Mouse (Mus musculus) forebrain, embryonic 12.5 days (tissue): ENCODE measurements at regions not wholly inside any gene's neighbourhood (a gene's known extent, or its start where the extent isn't known, plus 50 kb on each side); places are given as distances from the start of the nearest gene placed in this dataset.

Experiments
- ATAC-seq: fragments of 200-750 bp; cut with Nextera tagmentation; 2 replicates; pipeline ENCODE4 v1.8.0; 2017; ENCODE audit warnings: moderate TSS enrichment; ENCODE audit not compliant: low FRiP score
- H3K27ac ChIP-seq: fragments of 300-500 bp; sonication (generic); 2 replicates; pipeline ENCODE4 v1.5.1; 2016; ENCODE audit warnings: mild to moderate bottlenecking
- H3K27me3 ChIP-seq: fragments of 300-500 bp; sonication (generic); 2 replicates; pipeline ENCODE4 v1.6.1; 2016; ENCODE audit warnings: mild to moderate bottlenecking
- H3K36me3 ChIP-seq: fragments of 300-500 bp; sonication (generic); replicated peaks from 2 replicates; pipeline ENCODE4 v1.6.1; 2016; ENCODE audit warnings: mild to moderate bottlenecking
- H3K4me1 ChIP-seq: fragments of 300-500 bp; sonication (generic); 2 replicates; pipeline ENCODE4 v1.6.1; 2016
- H3K4me2 ChIP-seq: fragments of 300-500 bp; sonication (generic); 2 replicates; pipeline ENCODE4 v1.6.1; 2016; ENCODE audit warnings: mild to moderate bottlenecking, moderate library complexity
- H3K4me3 ChIP-seq: fragments of 300-500 bp; sonication (generic); replicated peaks from 2 replicates; pipeline ENCODE4 v1.5.1; 2016; ENCODE audit warnings: mild to moderate bottlenecking
- H3K9ac ChIP-seq: fragments of 300-500 bp; sonication (generic); 2 replicates; pipeline ENCODE4 v1.6.1; 2016; ENCODE audit warnings: mild to moderate bottlenecking
- H3K9me3 ChIP-seq: fragments of 300-500 bp; sonication (generic); 2 replicates; pipeline ENCODE4 v1.6.1; 2016
- WGBS: fragments of 180-500 bp; shearing (Covaris S2); methylation state at CpG from one replicate; pipeline ENCODE4 v1.1.7; 2016; 5-methylcytosine and 5-hydroxymethylcytosine counted together

DNA sequence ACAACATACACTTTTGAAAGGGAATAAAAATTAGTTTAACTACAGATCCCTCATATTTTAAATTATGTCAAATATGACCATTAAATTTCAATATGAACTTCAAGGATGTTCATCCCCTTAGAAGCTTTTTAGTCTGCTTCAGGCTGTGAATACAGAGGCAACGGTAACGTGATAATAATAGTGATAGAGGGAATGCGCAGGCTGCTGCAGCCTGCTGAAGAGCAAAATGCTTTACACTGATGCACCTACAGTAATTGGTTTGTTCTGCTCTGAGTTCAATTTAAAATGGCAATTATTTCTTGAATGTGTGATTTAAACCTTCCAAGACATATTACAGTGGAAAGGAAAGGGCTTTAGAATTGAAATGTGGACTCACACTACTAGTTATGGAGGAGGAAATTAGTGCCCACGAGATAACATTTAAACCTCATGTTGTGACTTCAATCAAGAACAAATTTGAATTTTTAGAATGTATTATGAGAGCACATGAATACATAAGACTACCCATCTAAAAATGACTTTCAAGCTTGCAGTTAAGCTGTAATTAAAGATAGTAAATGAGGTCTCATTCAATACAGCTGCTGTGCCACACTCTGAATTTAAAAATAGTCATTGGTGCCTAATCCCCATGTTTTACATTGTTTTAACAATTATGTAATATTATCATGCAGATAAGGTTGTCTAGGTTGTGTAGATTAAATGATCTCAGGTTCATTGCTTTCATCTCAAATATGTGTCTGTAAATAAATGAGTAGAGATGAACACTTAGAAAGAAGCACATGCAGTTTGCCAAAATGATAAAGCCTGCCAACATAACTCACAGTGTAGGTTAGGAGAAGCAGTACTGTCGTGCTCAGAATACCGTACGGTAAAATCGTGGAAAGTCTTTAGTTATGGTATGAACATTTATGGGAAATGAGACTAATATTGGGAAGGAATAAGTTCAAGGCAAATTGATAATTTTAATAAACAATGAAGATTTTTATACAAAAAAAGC, 910.8 kb downstream of the Grik2 start:
- H3K27me3 ChIP-seq: no peaks in the 10 kb centered on the region
- H3K4me2 ChIP-seq: no peak overlapping the region
- 78% methylated on average over 8 of the region's 8 CpGs for WGBS
- H3K27ac ChIP-seq: no peak overlapping the region
- no peaks in the 10 kb centered on the region for H3K36me3 ChIP-seq
- no peaks in the 10 kb centered on the region for H3K9me3 ChIP-seq
- no peak overlapping the region for H3K9ac ChIP-seq
- ATAC-seq: peak; percentile 36; the same call in 1 of the 2 replicates
- no peaks in the 10 kb centered on the region for H3K4me1 ChIP-seq
- H3K4me3 ChIP-seq: no peak overlapping the region

DNA sequence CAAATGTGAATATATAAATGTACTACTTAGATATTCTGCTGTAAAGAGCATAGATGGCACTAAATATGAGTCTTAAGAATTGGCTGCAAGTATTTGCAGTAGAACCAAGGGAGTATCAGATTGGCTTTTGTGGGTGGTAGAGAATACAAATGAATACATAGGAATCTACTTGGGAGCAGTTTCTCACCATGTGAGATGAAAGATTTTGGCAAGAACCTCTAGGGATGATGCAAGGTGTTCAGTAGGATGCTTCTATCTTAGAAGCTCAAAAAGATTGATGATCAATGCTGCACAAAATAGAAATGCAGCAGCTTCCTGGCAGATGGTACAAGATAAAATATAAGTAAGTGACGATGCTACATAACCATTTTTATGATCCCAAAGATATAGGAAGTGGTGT, 915.6 kb downstream of the Grik2 start:
- WGBS: 93% methylated on average over 1 of the region's 1 CpGs
- Histone ChIP-seq H3K9me3 (no peaks in the 10 kb centered on the region), H3K4me2 (no peak overlapping the region), H3K4me3 (no peak overlapping the region), H3K27ac (no peak overlapping the region), H3K4me1 (no peaks in the 10 kb centered on the region), H3K9ac (no peak overlapping the region), H3K36me3 (no peaks in the 10 kb centered on the region), H3K27me3 (no peaks in the 10 kb centered on the region)
- ATAC-seq: no peak
